Mouse (Mus musculus): ENCODE results near the gene Tmem178.

- TF ChIP-seq CTCF (IDR thresholded peaks at IDR 0.05; ENCODE audit: low read depth, low read length) = no peak
- no peak for TF ChIP-seq POLR2A (IDR thresholded peaks at IDR 0.05; ENCODE audit: borderline replicate concordance, low read depth, low read length)
Observed at GRCm38 (mm10) chr17:80899513-80900199, 44.8 kb upstream of the Tmem178 start.

Measured in bone marrow macrophage, adult 2 months (primary cell).